20 mouse cellular contexts compared by ENCODE assay signal in the genomic region with DNA sequence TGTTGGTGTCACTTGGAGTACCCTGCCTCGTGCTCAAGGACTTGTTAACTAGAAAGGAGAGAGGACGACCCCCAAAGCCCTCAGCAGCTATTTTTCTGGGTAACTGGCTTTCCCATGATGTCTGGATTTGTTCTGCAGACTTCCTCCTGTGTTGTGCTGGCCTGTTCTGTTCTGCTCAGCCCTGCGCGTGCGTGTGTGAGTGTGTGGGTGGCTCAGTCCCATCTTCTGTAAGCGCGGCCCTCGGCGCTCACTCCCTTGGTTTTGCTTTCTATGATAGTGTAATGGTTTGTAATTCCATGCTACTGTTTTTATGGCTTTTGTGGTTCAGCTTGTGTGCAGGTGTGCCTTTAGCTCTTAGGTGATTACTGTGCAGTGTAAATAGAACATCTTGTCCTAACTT. TPM values are rescaled to one million over a fixed set of nuclear protein-coding genes. Genes with fewer than 3 reads are reported as not detected.
DNase-seq lines count a peak whose midpoint lies in the region; ATAC-seq lines count a peak whose summit lies in the region.
"Had no signal": no experiment of that assay in that cellular context is flagged by ENCODE, and none has a peak within 500 bp of the region (broad histone marks: within the 10 kb centered on the region; RNA-seq: fewer than 3 reads in every experiment).

No protein-coding gene starts in this region.

- peak; percentile 74; the same call in 1 of the 2 replicates for ATAC-seq in frontal cortex, adult (ENCODE audit: low TSS enrichment)
- ATAC-seq: activated CD4-positive, CD25-positive, alpha-beta regulatory T cell, adult 4 months; CD4-positive, CD25-positive, alpha-beta regulatory T cell, adult 4 months; forebrain, embryonic 13.5 days; forebrain, embryonic 15.5 days; Patski had no signal

- DNase-seq in frontal cortex, postnatal 25 days (ENCODE audit: low spot score in 2 of 2): no peak
- peak; percentile 41 for DNase-seq in layer of hippocampus, adult 9-11 months
- no peak for DNase-seq in layer of hippocampus, postnatal 10 days (ENCODE audit: low spot score in 2 of 2)
- DNase-seq in brain, adult 2 months (ENCODE audit: low read depth, low spot score): peak; percentile 71
- no peak for DNase-seq in lung, postnatal 14 days
- DNase-seq: adrenal gland, adult 8-10 months; adrenal gland, postnatal 14 days; adrenal gland, postnatal 36 days; B cell, adult 2 months; cerebellum, adult 11-12 months; cerebellum, adult 2 months; cerebellum, adult 9-10 months; cerebellum, postnatal 10 days; forebrain, postnatal 0 days had no signal

RNA-seq across cellular contexts. Expression of gene Ppp2r1b, which starts 28.1 kb away (rescaled TPM):
- 10 to 100 TPM; 18.8 to 19.9 TPM for total RNA-seq in layer of hippocampus, postnatal 10 days (2021)

Comparison
In these comparisons a context has a peak if more than half of its experiments do, and no peak if none do; other contexts are left out.
1. DNase-seq: peak in layer of hippocampus, adult 9-11 months (single experiment) and brain, adult 2 months (single experiment); none in frontal cortex, postnatal 25 days (0 of 2), layer of hippocampus, postnatal 10 days (0 of 2) and lung, postnatal 14 days (single experiment).